Mouse (Mus musculus): ENCODE results near the gene Fut2.

DNA sequence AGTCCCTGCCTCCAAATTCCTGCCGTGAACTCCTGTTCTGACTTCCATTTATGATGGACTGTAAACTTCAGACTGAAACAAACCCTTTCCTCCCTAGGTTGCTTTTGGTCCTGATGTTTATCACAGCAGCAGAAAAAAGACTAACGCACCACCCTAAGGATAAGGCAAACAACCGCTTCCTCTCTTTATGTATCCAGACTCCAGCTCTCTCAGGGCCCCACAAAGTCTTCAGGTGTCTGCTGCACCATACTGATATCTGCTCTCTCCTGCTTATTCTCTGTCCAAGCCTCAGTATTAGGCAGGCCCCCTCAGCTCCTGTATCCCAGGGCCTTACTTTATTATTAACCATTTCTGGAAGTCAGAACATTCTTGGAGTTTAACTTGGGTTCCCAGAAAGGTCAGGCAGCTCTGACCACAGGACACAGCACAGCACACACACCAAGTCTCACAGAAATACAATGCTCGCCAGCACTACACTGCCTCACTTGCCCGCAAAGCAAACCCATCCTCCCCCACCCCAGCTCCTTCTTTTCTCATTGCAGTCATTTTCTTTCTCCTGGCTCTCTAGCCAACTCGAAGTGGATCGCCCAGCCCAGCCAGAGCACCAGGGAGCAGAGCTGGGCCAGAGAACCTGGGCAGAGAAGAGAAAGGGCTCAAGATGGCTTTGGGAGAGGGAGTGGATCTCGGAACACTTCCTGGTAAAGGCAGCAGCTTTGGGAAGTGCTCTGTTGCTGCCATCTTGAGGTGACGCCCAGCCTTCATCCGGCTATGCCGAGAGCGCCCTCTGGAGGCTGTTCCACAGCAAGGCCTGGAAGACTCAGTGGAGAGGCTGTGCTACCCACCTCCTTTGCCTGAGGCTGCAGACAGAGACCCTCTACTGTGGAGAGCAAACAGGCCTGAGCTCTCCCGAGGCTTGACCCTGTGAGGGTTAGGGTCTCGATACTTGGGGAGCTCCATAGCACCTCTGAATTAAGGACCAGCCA is 16.2 kb upstream of the Fut2 start:
- TF ChIP-seq CTCF (IDR thresholded peaks at IDR 0.05; ENCODE audit: control insufficient read depth, insufficient read depth, low read length) (peak; percentile 95), POLR2A (IDR thresholded peaks at IDR 0.05; ENCODE audit: borderline replicate concordance, control insufficient read depth, low read depth, low read length) (no peak)
